Mouse (Mus musculus) T-helper 2 cell (primary cell): ENCODE data around the gene Sh3gl2.

Source experiments
- in situ Hi-C: fragments of 300-600 bp; cut with MboI, MseI; formaldehyde crosslinking; loops from one replicate; pipeline ENCODE4 v1.15.1; 2025; ENCODE audit warnings: high pct_unique_total_duplicates

Gene Sh3gl2

DNA sequence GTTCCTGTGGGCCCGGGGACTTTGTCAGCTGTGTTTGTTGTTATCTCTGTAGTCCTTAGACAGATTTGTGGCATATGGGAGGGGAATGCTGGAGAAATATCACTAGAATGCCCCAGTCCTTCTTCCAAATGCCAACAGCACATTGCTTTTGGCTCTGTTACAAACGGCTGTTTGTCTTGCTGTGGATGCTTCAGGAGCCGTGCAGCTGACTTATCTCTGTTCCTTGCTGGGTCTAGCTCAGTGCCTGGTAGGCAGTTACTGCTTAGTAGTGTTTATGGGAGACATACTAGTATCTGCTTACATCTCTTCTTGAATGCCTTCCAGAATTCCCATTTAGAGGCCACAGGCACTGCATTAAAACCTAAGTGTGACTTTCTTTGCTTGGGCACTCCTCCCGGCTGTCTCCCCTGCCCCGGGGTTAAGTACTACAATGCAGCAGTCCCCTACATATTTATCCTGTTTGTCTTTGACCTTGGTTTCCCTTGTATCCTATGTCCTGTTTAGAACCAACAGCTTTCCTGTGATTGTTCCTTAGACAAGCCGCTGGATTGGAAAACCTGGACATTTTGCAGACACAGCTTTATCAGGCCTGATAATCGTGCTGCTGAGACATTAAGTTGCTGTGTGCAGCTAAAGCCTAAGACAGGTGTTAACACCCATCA, 101.1 kb downstream of the Sh3gl2 start:
- in situ Hi-C loops = no loop called here

DNA sequence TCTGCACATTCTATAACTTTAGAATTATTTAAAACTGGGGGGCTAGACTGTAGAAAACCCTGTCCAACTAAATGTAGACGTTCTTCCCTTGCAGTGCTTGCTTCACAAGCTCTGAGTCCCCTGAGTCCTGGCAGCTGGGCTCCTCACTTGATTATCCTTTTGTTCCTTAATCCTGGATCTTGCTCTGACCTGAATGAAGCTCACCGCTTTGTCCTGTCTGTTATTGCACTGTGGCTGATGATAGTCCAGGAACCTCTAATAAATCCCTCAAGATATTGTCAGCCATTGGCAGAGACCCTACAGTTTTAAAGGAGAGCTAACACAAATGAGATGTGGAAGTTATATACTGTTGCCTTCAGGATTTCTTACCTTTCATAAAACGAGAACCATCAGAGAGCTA, 114.2 kb downstream of the Sh3gl2 start:
- in situ Hi-C loops = no loop called here

DNA sequence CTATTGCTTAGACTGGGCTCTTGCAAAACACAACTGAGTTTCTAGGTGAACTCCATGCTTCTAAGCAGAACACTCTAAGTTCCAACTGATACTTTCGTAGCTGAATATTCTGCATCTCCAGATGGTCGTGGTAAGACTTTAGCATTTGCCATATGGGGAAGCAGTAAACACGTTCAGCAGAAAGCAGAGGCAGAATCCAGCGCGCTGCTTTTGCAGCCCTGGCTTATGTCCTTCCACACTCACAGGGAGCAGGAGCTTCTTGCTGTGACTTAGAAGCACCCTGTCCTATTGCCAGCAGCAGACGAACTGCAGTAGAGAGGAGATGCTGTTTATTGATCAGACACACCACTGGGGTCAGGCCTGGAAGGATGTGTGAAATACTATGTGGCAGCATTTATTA, 120.5 kb downstream of the Sh3gl2 start:
- in situ Hi-C loops = no loop called here

DNA sequence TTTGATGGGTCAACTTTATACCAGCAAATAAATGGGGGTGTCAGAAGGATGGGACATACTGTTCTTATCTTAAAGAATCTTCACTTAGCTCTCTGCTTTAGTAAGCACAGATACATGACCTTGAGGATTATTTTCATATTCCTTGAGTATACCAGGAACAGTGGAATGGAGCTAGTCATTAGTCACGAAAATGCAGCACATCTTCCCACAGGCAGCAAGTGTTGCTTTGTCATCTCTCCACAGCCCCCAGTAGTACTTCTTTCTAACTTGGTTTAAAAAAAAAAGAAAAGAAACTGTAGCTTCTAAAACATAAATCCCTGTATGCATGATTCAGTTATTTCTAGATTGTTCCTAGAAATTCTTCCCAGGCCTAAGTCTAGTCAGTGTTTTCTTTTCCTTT, 121.1 kb downstream of the Sh3gl2 start:
- in situ Hi-C loops = no loop called here

DNA sequence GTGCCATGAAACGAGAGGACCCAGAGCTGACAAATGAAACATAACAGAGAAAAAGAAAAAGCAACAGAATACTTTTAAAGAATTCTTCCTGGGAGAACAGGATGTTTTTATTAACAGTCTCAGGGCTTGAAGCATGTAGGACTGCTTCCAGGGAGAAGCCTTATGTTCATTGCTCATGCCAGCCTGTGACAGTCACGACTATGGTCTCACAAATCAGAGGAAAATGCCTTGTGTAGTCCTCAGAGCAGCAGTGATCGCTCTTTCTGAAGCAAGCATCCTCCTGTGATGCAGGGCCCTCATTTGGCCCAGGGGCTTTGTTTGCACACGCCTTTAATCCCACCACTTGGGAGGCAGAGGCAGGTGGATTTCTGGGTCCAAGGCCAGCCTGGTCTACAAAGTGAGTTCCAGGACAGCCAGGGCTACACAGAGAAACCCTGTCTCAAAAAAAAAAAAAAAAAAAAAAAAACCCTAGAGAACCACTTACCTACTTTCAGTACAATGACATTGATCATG, 129.8 kb downstream of the Sh3gl2 start:
- in situ Hi-C loops = no loop called here

DNA sequence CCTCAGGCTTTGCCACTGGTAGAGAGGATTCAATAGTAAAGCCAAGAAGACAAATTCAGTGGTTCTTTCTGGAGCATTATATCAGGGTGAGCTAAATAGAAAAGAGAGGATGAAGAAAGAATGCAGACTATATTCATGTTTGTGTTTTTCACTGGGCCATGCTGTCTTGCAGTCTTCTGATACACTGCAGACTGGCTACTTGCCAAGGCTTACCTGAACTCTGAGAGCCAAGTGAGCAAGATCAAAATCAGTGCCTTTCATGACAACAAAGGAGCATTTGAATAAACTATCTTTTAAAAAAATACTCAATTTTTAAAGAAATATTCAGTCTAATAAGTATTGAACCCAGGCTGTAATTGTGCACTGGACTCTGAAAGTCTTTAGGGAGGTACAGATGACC, 131.4 kb downstream of the Sh3gl2 start:
- in situ Hi-C loops = no loop called here

DNA sequence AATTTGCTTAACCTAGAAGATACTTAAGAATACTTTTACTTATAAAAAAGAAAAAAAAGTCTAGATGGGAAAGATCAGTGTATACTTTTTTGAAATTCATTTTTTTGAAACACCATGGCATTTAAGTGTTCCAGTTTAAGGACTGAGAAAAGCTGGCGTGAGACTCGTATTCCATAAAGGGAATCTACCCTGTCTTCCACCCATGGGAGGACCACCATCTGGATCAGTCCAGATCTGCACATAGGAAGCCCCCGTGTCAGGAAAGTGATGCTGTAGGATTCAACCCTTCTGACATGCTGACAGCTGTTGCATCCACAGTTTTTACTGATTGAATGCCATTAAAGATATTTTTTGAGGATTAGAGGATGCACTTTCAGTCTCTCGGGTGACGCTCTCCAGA, 134.2 kb downstream of the Sh3gl2 start:
- in situ Hi-C loops = no loop called here

DNA sequence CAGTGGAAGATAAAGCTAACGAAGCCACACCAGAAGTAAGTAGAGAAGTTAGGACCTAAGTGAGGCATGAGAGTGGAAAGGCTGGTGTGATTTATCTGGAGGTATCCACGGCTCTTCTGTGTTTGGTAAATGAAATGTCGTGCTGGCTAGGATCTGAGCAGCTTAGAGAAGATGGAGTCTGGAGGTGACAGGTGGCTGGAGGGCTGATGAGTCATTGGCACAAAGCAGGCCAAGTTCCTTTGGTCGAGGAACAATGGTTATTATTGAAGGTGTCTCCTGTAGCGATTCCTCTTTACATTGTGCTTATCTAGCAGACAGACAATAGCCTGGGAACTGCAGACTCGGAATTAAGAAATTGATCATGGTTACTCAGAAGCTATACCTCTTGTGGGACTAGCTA, 135.8 kb downstream of the Sh3gl2 start:
- in situ Hi-C loops = no loop called here

DNA sequence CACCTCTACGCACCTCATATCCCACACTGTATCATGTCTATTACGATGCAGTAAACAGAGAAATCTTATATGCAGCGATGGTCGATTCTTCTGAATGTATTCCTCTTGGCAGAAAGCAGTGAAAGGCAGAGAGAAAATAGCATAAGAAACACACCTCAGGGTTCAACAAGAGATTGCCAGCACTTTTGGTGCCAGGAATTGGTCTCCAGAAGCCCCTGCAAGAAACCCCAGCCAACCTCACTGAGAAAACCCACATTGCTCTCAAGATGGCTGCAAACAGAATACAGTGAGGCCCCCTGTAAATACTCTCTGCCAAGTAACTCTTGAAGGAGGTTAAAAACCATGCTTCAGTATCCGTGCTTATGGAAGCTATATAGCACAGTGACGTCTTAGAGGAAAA, 141.0 kb downstream of the Sh3gl2 start:
- in situ Hi-C loops = no loop called here

DNA sequence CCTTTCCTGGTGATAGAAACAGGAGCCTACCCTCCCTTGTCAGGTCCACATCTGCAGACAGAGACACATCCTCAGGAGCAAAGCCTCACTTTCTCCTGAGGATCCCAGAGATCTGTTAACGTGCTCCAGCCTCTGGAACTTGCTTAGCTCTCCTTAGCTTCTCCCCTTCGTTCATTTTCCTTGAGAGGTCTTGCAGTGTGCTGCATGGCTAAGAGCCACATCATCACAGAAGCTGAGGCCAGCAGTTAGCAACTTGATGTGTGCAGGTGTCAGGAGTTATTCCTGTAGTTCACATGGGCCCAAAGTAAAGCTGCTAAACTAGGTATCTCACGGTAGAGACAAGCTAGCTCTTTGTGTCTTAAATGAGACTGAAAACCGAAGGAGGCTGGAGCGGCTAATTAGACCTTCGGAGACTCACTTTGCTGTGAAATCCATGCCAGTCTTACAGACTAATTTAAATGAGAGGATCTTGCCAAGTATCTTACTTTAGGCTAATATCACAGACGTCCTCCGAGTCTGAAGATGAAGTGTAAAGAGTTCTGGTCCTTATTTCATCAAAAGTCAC, 143.2 kb downstream of the Sh3gl2 start:
- in situ Hi-C loops = no loop called here

DNA sequence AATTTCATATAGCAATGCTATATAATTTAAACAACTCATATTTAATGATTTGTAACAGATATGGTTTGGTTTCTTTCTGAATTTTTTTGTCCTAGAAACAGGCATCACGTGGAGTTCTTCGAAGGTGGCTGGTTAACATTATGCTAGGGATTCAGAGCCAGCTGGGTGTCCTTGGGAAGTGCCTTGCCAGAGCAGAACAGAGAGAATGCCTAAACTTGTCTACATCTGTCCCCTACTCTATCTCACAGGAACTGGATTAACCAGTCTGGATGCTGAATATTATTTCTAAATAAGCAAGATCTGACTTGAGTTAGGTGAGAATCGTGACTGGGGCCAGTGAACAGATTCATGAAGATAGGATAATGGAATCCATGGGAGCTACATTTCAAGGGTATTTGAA, 157.7 kb downstream of the Sh3gl2 start:
- in situ Hi-C loops = no loop called here

DNA sequence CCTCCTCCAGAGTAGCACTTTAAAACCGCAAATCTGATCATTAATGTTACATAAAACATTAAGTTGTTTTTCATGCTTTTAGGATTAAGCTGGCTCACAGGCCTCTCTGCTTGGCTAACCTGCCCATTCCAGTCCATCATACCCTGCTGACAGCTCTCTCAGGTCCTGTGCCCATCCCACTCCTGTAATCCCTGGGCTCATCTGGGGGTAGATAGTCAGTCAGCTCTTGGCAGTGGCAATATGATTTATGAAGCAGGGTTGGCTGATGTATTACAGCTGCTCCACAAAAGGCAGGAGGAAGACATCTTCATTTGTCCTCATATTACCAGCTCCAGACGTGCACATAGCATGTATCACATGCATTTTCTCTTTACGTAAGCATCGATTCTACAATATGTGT, 158.3 kb downstream of the Sh3gl2 start:
- in situ Hi-C loops = no loop called here

DNA sequence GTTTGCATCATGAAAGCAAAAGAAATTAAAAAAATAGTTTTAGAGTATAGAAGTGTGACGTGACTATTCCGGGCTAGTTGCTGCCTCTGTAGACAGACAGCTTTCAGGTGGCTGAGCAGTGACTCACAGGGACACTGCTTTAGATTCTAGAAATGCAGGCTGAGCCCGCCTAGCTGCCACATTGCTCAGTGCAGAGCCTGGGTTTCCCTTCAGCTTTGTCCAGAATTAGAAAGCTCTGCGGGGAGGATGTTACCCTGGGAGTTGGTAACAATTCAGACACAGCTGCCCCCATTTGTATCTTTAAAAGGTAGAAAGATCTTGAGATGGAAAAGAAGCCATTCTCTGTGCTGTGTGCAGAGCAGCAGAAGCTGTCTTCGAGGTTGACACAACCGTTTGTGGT, 166.1 kb downstream of the Sh3gl2 start:
- in situ Hi-C loops = no loop called here

DNA sequence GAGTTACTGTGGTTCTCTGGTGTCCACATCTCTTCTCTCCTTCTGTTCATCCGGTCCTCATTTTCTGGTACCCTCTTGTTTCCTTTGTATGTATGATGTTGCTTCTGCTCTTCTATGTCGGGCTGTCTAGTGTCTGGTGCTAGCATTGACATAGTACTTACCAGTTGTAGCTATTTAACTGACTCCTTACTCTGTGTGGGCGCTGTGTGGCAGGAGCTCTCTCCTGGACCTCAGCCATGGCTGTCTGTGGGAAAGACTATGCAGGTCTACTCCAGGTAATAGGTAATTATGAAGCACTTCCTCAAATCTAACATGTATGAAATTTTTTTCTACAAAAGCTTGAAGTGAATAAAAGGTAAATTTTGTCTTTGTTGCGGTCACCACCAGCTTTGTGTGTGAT, 169.9 kb downstream of the Sh3gl2 start:
- in situ Hi-C loops = no loop called here

DNA sequence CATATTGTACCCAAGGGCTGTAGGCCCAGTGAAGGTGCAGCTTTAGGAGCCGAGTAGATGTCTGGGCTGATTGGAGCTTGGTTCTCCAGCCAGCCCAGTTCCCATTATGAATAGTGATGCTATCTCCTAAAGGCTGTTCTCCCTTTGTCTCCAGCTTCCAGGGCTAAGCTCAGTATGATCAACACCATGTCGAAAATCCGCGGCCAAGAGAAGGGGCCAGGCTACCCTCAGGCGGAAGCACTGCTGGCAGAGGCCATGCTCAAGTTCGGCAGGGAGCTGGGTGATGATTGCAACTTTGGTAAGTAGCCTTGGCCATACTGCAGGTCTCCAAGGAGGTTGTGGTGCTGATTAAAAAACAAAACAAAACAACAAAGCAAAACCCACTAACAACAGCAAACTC, 171.3 kb downstream of the Sh3gl2 start:
- in situ Hi-C loops = no loop called here

DNA sequence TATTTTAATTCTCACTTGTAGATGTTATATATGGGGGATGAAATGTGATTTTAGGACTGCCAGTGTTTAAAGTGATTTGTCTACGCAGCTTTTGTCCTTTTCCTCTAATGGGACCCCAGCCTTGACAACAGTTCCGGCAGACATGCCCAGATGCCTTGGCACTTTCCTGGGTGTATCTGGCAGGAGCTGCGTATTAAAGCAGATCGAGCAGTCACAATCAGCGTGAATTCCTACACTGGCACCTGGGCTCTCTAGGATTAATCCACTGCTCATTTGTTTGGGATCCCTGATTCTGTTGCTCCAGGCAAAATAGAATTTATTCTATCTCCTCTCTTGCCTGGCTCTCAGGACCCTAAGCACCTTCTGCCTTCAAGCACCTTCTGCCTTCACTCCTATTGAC, 171.7 kb downstream of the Sh3gl2 start:
- in situ Hi-C loops = no loop called here

DNA sequence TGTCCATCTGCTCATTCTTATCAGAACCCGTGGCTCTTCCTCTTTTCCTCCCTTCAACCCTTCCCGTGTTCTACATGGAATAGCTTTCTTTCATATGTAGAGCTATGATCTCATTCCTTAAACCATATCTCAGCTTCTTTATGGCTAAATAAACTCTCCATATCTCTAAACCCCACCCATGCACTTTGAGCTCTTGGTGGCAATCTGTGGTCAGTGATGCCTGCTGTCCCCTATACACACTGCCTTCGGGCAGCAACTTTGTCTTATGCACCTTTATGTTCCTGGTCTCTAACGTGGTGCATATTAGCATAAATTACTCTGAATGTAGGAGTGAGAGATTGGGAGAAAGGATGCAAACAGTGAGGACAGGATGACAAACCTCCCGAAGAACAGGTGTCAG, 180.3 kb downstream of the Sh3gl2 start:
- in situ Hi-C loops = no loop called here

DNA sequence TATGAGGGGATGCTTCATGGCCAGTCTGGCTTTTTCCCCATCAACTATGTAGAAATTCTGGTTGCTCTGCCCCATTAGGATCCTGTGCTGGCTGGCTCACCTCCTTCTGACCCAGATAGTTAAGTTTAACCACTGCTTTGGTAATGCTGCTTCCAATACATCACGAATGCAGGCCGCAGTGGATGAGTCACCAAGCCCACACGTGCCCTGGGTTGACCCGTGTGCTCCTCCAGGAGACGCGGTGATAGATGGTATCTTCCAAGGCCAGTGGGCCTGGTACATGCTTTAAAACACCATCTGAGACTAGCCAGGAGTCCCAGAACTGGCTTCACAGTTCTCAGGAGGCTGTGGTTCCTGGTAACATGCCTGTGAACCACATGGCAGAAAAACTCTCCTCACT, 182.8 kb downstream of the Sh3gl2 start:
- in situ Hi-C loops = no loop called here

DNA sequence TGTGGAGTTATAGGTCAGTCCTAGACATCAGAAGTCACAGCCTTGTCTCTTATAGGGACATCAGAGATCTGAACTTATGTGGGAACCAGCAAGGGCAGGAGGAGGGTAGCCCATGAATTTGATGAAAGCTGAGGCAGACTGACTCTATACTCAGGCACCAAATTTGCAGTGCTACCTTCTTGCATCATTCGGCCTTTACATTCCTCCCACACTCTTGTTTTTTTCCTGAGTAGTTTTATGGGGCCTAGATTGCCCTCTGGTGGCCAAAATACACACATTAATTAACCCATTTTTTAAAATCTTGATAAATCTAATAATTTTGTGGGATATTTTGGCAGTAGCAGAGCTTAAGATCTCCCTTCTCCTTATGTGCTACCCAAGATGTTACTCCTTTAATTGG, 186.9 kb downstream of the Sh3gl2 start:
- in situ Hi-C loops = loop anchor here (10.0 kb wide), 1 partner anchor 413 kb away; no protein-coding TSS in a partner anchor

DNA sequence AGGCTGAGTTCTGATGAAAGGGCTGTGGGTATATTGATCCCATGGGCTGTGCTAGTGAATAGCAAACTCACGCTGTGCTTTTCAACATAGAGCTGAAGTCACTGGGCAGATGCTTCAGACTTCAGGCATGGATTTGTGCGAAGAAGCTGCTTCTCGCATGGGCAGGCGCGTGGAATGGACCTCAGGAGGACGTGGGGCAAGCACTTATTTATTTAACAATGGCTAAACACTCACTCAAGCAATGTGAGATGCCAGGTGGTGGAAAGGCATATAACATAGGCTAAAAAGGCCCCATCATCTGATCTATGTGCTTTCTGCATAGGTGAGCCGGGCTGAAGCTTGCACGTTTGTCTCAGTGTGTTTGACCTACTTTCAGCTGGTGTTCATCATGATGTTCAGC, 193.8 kb downstream of the Sh3gl2 start:
- in situ Hi-C loops = loop anchor here (10.0 kb wide), 1 partner anchor 406 kb away; no protein-coding TSS in a partner anchor

DNA sequence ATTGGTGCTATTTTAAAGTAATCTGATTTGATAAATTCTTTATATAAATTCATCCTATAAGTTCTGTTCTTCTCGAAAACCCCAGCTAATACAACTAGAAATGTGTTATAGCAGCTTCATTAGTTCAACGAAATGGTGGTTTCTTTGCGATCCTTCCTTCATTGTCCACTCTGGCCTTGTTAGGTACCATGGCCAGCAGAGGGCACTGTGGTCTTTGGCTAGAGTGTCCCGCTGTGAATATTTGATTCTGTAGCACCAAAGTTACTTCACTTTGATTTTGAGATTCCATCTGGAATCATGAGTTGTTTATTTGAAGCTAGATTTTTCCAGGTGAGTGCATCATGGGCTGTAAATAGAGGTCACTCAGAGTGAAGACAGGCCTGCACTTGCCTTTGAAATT, 197.9 kb downstream of the Sh3gl2 start:
- in situ Hi-C loops = no loop called here

DNA sequence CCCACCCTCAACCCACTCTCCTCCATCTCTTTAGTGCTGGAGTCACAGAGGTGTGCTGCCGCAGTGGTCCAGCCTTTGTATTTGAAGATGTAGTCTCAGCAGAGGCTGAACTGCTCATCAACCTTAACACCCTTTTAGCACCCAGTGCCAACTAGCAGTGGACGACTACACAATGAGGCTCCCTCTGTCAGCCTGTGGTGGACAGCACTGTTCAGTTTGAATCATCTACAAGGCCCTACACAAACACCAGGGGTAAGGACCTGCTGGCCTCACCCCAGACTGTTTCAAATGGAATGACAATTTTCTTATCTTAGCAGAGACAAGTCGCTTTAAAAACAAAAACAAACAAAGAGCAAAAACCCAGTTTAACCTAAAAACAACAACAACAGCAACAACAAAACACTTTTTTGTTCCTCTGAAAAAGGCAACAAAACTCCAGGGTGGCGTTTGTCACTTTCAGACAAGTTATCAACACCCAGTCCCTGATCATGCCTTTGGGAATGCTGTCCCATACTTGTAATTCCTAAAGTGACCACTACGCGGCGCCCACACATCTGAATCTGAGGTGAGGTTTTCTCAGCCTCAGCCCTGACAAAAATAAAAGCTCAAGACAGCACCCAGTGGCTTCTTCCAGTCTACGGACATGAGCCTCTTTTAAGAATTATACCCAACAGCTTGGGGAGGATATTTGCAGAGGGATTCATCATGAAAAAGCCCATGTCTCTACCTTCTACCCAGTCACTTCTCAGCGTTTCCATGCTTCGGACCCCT, 199.7 kb downstream of the Sh3gl2 start:
- in situ Hi-C loops = no loop called here

DNA sequence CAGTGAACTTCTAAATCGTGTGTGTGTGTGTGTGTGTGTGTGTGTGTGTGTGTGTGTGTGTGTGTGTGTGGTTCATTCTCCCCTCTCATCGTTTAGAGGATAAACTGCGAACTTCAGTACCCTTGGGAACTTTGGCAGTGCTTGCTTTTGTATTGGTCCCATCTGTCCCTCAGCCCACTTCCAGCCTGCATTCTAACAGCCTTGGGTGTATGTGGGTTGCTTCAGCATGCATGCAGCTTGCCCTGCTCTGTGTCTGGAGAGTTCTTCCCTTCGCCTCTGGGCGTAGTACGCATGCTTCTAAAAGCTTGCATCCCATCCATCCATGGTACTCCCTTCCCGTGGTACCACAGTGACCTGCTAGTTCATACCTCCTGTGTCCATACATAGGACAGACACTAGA, 200.3 kb downstream of the Sh3gl2 start:
- in situ Hi-C loops = no loop called here
